Mouse (Mus musculus): Measurements from ENCODE around the gene Lce3c.

DNA sequence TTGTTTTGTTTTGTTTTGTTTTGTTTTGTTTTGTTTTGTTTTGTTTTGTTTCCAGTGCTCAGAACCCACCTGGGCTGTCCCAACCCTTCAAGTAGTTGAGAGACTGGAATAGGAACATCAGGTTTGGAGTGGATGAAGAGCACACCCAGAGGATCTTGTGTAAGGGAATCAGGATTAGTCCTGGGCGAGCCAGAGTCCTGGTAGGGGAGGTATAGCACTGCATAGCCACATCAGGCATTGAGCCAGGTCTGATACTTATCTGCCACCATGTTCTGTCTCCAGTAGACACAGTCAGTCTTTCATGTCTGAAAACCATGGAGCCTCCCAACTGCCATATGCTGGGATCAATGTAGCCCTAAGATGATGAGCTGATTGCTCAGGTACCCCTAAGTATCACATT is 49.8 kb upstream of the Lce3c start:
- TF ChIP-seq CTCF (IDR thresholded peaks at IDR 0.05; ENCODE audit: low read depth, low read length) (no peak), POLR2A (IDR thresholded peaks at IDR 0.05; ENCODE audit: insufficient read depth, low read length) (no peak)

All from ES-Bruce4 (cell line).